Mouse (Mus musculus): ENCODE results near the gene Vmn2r19. TPM values are rescaled to one million over a fixed set of nuclear protein-coding genes. Genes with fewer than 3 reads are reported as not detected.

Vmn2r19 gene
- polyA plus RNA-seq, 1 experiment: not detected

DNA sequence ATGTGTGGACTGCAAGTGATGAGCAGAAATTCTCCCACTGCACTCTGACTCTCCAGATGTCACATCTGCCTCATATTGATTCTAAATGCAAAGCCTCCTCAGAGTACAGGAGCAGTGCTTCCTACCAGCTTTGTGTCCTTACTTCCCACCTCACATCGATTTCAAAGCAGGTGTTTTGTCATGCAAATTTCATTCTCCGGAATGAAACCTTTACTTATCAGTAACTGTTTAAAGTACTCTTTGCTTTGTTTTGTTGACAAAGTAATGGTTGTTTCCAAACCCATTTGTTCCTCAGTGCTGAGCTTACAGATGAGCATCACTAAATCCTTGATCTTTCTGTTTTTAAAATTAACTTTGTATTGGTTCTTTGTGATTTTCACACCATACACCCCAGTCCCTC, 24.4 kb downstream of the Vmn2r19 start:
- Histone ChIP-seq H3K4me3 (ENCODE audit: insufficient read depth, low read depth, low read length) (no peak overlapping the region), H3K4me1 (ENCODE audit: control insufficient read depth, insufficient read depth, insufficient read length, low read length) (no peaks in the 10 kb centered on the region), H3K27ac (replicated peaks; ENCODE audit: low read depth, low read length) (no peak overlapping the region)

DNA sequence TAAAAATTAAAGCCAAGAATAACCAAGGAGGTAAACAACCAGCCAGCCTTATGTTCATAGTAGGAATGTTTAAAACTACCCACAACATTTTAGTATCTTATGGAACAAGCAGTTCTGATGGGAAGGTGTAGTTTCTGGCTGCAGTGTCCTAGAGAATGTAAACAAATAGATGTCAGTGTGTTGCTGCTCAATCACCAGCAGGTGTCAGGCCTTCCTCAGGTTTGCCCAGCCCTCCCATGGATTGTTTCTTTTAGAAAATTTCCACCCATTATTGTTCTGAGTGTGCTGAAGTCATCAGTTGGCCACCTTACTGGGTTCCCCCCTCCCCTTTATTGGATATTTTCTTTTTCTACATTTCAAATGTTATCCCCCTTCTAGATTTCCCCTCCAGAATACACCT, 32.0 kb downstream of the Vmn2r19 start:
- Histone ChIP-seq H3K4me3 (ENCODE audit: insufficient read depth, low read depth, low read length) (no peak overlapping the region), H3K4me1 (ENCODE audit: control insufficient read depth, insufficient read depth, insufficient read length, low read length) (no peaks in the 10 kb centered on the region), H3K27ac (replicated peaks; ENCODE audit: low read depth, low read length) (no peak overlapping the region)

GRCm38 (mm10) chr6:123346141-123346540, 38.0 kb downstream of the Vmn2r19 start:
- Histone ChIP-seq H3K27ac (replicated peaks; ENCODE audit: low read depth, low read length) (no peak overlapping the region), H3K4me3 (ENCODE audit: insufficient read depth, low read depth, low read length) (no peak overlapping the region), H3K4me1 (ENCODE audit: control insufficient read depth, insufficient read depth, insufficient read length, low read length) (no peaks in the 10 kb centered on the region)

Other genes starting within 250 kb of the Vmn2r19 start
- gene Clec4a2, start 201.9 kb upstream of the Vmn2r19 start, polyA plus RNA-seq (2012; ENCODE audit: insufficient read depth, insufficient read length, missing spikeins): 4.4 and 13.6 TPM in 2 replicates
- gene Clec4b2, start 135.4 kb upstream of the Vmn2r19 start, polyA plus RNA-seq (2012; ENCODE audit: insufficient read depth, insufficient read length, missing spikeins): not detected in 2 replicates
- 0.95 and 2.8 TPM in 2 replicates for gene Clec4n, start 78.5 kb upstream of the Vmn2r19 start, polyA plus RNA-seq (2012; ENCODE audit: insufficient read depth, insufficient read length, missing spikeins)
- not detected in 2 replicates for gene Clec4d, start 46.2 kb upstream of the Vmn2r19 start, polyA plus RNA-seq (2012; ENCODE audit: insufficient read depth, insufficient read length, missing spikeins)
- gene Clec4e, start 18.5 kb upstream of the Vmn2r19 start, polyA plus RNA-seq (2012; ENCODE audit: insufficient read depth, insufficient read length, missing spikeins): 0.46 TPM in 1 of 2 replicates, not detected in the other
- gene Vmn2r20, start 109.8 kb downstream of the Vmn2r19 start, polyA plus RNA-seq (2012; ENCODE audit: insufficient read depth, insufficient read length, missing spikeins): not detected in 2 replicates
- not detected in 2 replicates for gene Vmn2r21, start 225.1 kb downstream of the Vmn2r19 start, polyA plus RNA-seq (2012; ENCODE audit: insufficient read depth, insufficient read length, missing spikeins)